Mouse (Mus musculus) kidney, adult 2 months (tissue): ENCODE results near the gene Dnajc7.

Source experiments
- CTCF ChIP-seq: fragments of 200-500 bp; conservative IDR thresholded peaks from 2 replicates; pipeline ENCODE4 v1.5.1; 2011; ENCODE audit warnings: low read depth, mild to moderate bottlenecking, control low read depth, low read length, moderate library complexity, mixed read lengths; ENCODE audit not compliant: insufficient read depth, insufficient read length
- POLR2A ChIP-seq: fragments of 200-500 bp; IDR thresholded peaks from one replicate; pipeline ENCODE4 v1.6.1; 2011; ENCODE audit warnings: low read depth, low read length, control low read depth

GRCm38 (mm10) chr11:100628056-100628455 is 8.1 kb upstream of the Dnajc7 start:
- no peak for TF ChIP-seq CTCF
- no peak for TF ChIP-seq POLR2A
